Mouse (Mus musculus) urinary bladder, adult 18-20 months (tissue): ENCODE measurements around the gene Srsf10.

Source experiments
- DNase-seq, 2 experiments: peaks; one replicate each; pipeline ENCODE4 v3.0.0; 2022; ENCODE audit warnings: low spot score in 2 of 2, mixed read lengths in 2 of 2

The Srsf10 gene

DNA sequence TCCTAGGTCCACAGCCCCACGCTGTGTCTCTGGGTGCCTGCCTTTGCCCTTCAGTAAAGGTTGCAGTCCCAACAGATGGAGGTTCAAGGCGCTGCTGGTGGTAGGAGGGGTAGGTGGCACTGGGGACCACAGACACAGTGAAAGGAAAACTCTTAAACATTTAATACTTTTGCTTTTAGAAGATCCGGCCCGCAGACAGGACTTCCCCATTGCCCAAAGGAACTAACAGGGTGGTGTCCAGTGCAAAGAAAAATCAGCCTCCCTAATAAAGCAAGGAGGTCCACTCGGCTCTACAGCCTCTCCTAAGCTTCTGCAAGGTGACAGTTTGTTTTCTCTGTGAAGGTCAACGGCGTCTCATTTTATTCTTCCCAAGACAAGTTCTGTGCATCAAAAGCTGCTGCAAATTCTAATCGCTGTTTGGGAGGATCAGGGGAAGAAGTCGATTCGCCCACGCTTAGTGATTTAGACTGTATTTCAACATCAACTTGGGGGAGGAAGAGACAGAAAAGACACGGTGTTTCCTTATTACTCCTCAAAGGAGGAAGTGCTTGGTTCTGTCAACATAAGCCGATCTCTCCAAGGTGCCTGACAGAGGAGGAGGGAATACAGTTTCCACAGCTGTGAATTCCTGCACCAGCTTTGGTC is 63.2 kb downstream of the Srsf10 start:
- DNase-seq: peak in 1 of 2 experiments; percentile 9

DNA sequence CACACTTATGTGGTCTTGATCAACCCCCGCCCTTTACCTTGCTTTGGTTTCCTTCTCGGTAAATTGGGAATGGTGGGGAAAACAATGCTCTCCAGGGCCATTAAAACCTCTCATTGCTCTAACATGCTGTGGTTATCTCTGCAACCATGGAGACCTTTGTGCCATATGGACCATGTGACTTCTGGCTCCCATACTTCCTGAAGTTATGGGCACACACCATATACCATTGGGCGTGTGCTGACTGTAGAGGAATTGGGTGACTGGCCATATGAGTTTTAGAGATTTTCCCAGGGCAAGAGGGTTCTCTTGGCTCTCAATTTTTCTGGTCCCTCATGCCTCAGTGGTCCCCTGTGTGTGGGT is 63.7 kb downstream of the Srsf10 start:
- DNase-seq: no peak
